In the genomic region with DNA sequence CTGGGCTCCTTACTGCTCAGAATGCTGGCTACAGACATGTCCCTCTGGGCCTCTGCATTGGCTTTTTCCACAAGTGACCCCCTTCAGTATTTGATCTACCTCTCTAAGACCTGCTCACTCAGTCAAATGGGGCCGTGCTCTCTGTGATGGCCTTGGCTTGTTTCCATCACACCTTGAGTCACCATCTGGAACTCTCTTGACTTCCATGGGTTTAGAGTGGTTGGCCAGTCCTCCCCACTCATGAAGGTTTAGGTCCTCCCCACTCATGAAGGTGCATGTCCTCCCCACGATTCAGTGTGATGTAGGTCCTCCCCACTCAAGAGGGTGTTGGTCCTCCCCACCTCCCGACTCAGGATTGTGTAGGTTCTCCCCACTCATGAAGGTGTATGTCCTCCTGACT, we compare ENCODE assay signal across 13 mouse cellular contexts. TPM values are rescaled to one million over a fixed set of nuclear protein-coding genes. Genes with fewer than 3 reads are reported as not detected.
A peak's percentile ranks its signal among the peaks of the same experiment; 100 is the strongest.
DNase-seq lines count a peak whose midpoint lies in the region; ATAC-seq and TF ChIP-seq lines count a peak whose summit lies in the region.
"Had no signal": no experiment of that assay in that cellular context is flagged by ENCODE, and none has a peak within 500 bp of the region (broad histone marks: within the 10 kb centered on the region; RNA-seq: fewer than 3 reads in every experiment).

No protein-coding gene starts in this region.

- intact Hi-C loops in left cerebral cortex, adult 2 months (cut with DNase I), result no loop called here

- no peak for TF ChIP-seq CTCF in left cerebral cortex, adult 2 months (IDR thresholded peaks at IDR 0.05)

- no peak overlapping the region for H3K4me3 ChIP-seq in left cerebral cortex, adult 2 months
- H3K4me3 ChIP-seq in embryonic facial prominence, embryonic 15.5 days (replicated peaks), result no peak overlapping the region
- no peak overlapping the region for H3K4me3 ChIP-seq in lung, embryonic 15.5 days
- H3K4me3 ChIP-seq in stomach, embryonic 16.5 days (replicated peaks; ENCODE audit: low read length), result no peak overlapping the region
- no peak overlapping the region for H3K4me3 ChIP-seq in hindbrain, embryonic 12.5 days
- H3K4me3 ChIP-seq: forebrain, embryonic 10.5 days; kidney, embryonic 15.5 days; limb, embryonic 15.5 days had no signal

- WGBS in embryonic facial prominence, embryonic 15.5 days, result 77% methylated on average over 3 of the region's 3 CpGs
- WGBS in lung, embryonic 15.5 days, result 51% methylated on average over 3 of the region's 3 CpGs
- WGBS in stomach, embryonic 16.5 days, result 68% methylated on average over 3 of the region's 3 CpGs
- 78% methylated on average over 3 of the region's 3 CpGs for WGBS in hindbrain, embryonic 12.5 days

- H3K27me3 ChIP-seq in embryonic facial prominence, embryonic 15.5 days, result no peaks in the 10 kb centered on the region
- peaks cover 3% of the 10 kb centered on the region; the same call in 1 of the 2 replicates for H3K27me3 ChIP-seq in lung, embryonic 15.5 days
- H3K27me3 ChIP-seq in stomach, embryonic 16.5 days (ENCODE audit: control insufficient read depth, insufficient read depth, low read length), result no peaks in the 10 kb centered on the region
- peaks cover 12% of the 10 kb centered on the region for H3K27me3 ChIP-seq in hindbrain, embryonic 12.5 days
- H3K27me3 ChIP-seq: limb, embryonic 15.5 days had no signal

- no peak for DNase-seq in left cerebral cortex, adult 2 months (ENCODE audit: extremely low spot score in 1 of 2, low spot score in 2 of 2)
- DNase-seq in left cerebral cortex, adult 11 months (ENCODE audit: low spot score), result no peak
- no peak for DNase-seq in cerebellum, postnatal 10 days
- DNase-seq: adrenal gland, postnatal 36 days; gastrocnemius, postnatal 36 days had no signal

- no peak overlapping the region for H3K9ac ChIP-seq in embryonic facial prominence, embryonic 15.5 days
- H3K9ac ChIP-seq in lung, embryonic 15.5 days, result no peak overlapping the region
- H3K9ac ChIP-seq in stomach, embryonic 16.5 days (ENCODE audit: low read length), result 0 out of 2 replicates have a peak overlapping the region, but pooled peaks have one; percentile 30
- no peak overlapping the region for H3K9ac ChIP-seq in hindbrain, embryonic 12.5 days
- H3K9ac ChIP-seq: kidney, embryonic 15.5 days; limb, embryonic 15.5 days had no signal

- H3K36me3 ChIP-seq in embryonic facial prominence, embryonic 15.5 days, result peaks cover 24% of the 10 kb centered on the region
- peaks cover 35% of the 10 kb centered on the region for H3K36me3 ChIP-seq in lung, embryonic 15.5 days
- H3K36me3 ChIP-seq in stomach, embryonic 16.5 days (ENCODE audit: control insufficient read depth, insufficient read depth, low read length), result peaks cover 21% of the 10 kb centered on the region
- peaks cover 29% of the 10 kb centered on the region for H3K36me3 ChIP-seq in hindbrain, embryonic 12.5 days

- H3K27ac ChIP-seq in left cerebral cortex, adult 2 months, result peak overlapping the region; percentile 72
- H3K27ac ChIP-seq in embryonic facial prominence, embryonic 15.5 days (replicated peaks), result peak overlapping the region; percentile 58
- H3K27ac ChIP-seq in lung, embryonic 15.5 days, result peak overlapping the region; percentile 94
- H3K27ac ChIP-seq in stomach, embryonic 16.5 days (ENCODE audit: low read length), result peak overlapping the region; percentile 88
- H3K27ac ChIP-seq in hindbrain, embryonic 12.5 days, result no peak overlapping the region
- H3K27ac ChIP-seq: forebrain, embryonic 10.5 days; limb, embryonic 15.5 days had no signal

- H3K4me2 ChIP-seq in embryonic facial prominence, embryonic 15.5 days (replicated peaks), result no peak overlapping the region
- H3K4me2 ChIP-seq in lung, embryonic 15.5 days, result peak overlapping the region; percentile 9; the same call in 1 of the 2 replicates
- peak overlapping the region; percentile 31; the same call in 1 of the 2 replicates for H3K4me2 ChIP-seq in stomach, embryonic 16.5 days (ENCODE audit: low read depth, low read length)
- H3K4me2 ChIP-seq in hindbrain, embryonic 12.5 days (replicated peaks), result no peak overlapping the region
- H3K4me2 ChIP-seq: kidney, embryonic 15.5 days; limb, embryonic 15.5 days had no signal

- H3K4me1 ChIP-seq in embryonic facial prominence, embryonic 15.5 days, result peaks cover 52% of the 10 kb centered on the region
- H3K4me1 ChIP-seq in lung, embryonic 15.5 days, result peaks cover 63% of the 10 kb centered on the region
- H3K4me1 ChIP-seq in stomach, embryonic 16.5 days (ENCODE audit: control insufficient read depth, insufficient read depth, low read length), result peaks cover 56% of the 10 kb centered on the region
- H3K4me1 ChIP-seq in hindbrain, embryonic 12.5 days, result peaks cover 20% of the 10 kb centered on the region

- ATAC-seq in embryonic facial prominence, embryonic 15.5 days (ENCODE audit: insufficient number of reproducible peaks, low FRiP score, low TSS enrichment, low read depth), result no peak
- ATAC-seq in lung, embryonic 15.5 days (ENCODE audit: borderline replicate concordance, extremely low read depth, low FRiP score, low TSS enrichment), result no peak; the same call in 1 of the 2 replicates
- no peak for ATAC-seq in stomach, embryonic 16.5 days (ENCODE audit: insufficient read depth, low FRiP score)
- ATAC-seq in hindbrain, embryonic 12.5 days (ENCODE audit: low FRiP score), result no peak

- no peaks in the 10 kb centered on the region for H3K9me3 ChIP-seq in embryonic facial prominence, embryonic 15.5 days (replicated peaks)
- no peaks in the 10 kb centered on the region for H3K9me3 ChIP-seq in lung, embryonic 15.5 days
- H3K9me3 ChIP-seq in stomach, embryonic 16.5 days (replicated peaks; ENCODE audit: control insufficient read depth, low read length), result no peaks in the 10 kb centered on the region
- H3K9me3 ChIP-seq in hindbrain, embryonic 12.5 days (replicated peaks), result no peaks in the 10 kb centered on the region
- H3K9me3 ChIP-seq: kidney, embryonic 15.5 days; limb, embryonic 15.5 days had no signal

RNA-seq across cellular contexts. Expression of a gene that starts 9.2 kb away (rescaled TPM):
- 100 to 1,000 TPM in 1 of 2 experiments, 10 to 100 TPM in 1; 89.7 to 107 TPM for total RNA-seq in left cerebral cortex, adult 2 months (2021)
- polyA plus RNA-seq in embryonic facial prominence, embryonic 15.5 days (2015; fragmentation: Nextera tagmentation; extraction: Ambion mirVana), result 11.4 and 15.1 TPM in 2 replicates
- polyA plus RNA-seq in lung, embryonic 15.5 days (2015; fragmentation: Nextera tagmentation; extraction: Ambion mirVana), result 6.9 and 7.9 TPM in 2 replicates
- polyA plus RNA-seq in stomach, embryonic 16.5 days (2015; fragmentation: Nextera tagmentation; extraction: Ambion mirVana), result 2.1 and 2.7 TPM in 2 replicates
- 4.8 and 8.2 TPM in 2 replicates for polyA plus RNA-seq in hindbrain, embryonic 12.5 days (2016; fragmentation: Nextera tagmentation; extraction: Ambion mirVana)

RNA-seq across cellular contexts. Expression of a gene that starts 20.9 kb away (rescaled TPM):
- 100 to 1,000 TPM; 155 to 210 TPM for total RNA-seq in left cerebral cortex, adult 2 months (2021)
- polyA plus RNA-seq in embryonic facial prominence, embryonic 15.5 days (2015; fragmentation: Nextera tagmentation; extraction: Ambion mirVana), result 16.0 and 16.4 TPM in 2 replicates
- 9.2 and 9.9 TPM in 2 replicates for polyA plus RNA-seq in lung, embryonic 15.5 days (2015; fragmentation: Nextera tagmentation; extraction: Ambion mirVana)
- polyA plus RNA-seq in stomach, embryonic 16.5 days (2015; fragmentation: Nextera tagmentation; extraction: Ambion mirVana), result 12.9 and 13.3 TPM in 2 replicates
- polyA plus RNA-seq in hindbrain, embryonic 12.5 days (2016; fragmentation: Nextera tagmentation; extraction: Ambion mirVana), result 4.4 and 5.5 TPM in 2 replicates

RNA-seq across cellular contexts. Expression of a gene that starts 50.9 kb away (rescaled TPM):
- total RNA-seq in left cerebral cortex, adult 2 months (2021), result 10 to 100 TPM; 41.9 to 44.5 TPM
- polyA plus RNA-seq in embryonic facial prominence, embryonic 15.5 days (2015; fragmentation: Nextera tagmentation; extraction: Ambion mirVana), result 69.9 and 71.9 TPM in 2 replicates
- polyA plus RNA-seq in lung, embryonic 15.5 days (2015; fragmentation: Nextera tagmentation; extraction: Ambion mirVana), result 74.5 and 76.8 TPM in 2 replicates
- 66.9 and 67.0 TPM in 2 replicates for polyA plus RNA-seq in stomach, embryonic 16.5 days (2015; fragmentation: Nextera tagmentation; extraction: Ambion mirVana)
- polyA plus RNA-seq in hindbrain, embryonic 12.5 days (2016; fragmentation: Nextera tagmentation; extraction: Ambion mirVana), result 62.0 and 66.5 TPM in 2 replicates

RNA-seq across cellular contexts. Expression of a gene that starts 59.3 kb away (rescaled TPM):
- total RNA-seq in left cerebral cortex, adult 2 months (2021), result 100 to 1,000 TPM; 102 to 114 TPM
- 10.5 and 11.4 TPM in 2 replicates for polyA plus RNA-seq in embryonic facial prominence, embryonic 15.5 days (2015; fragmentation: Nextera tagmentation; extraction: Ambion mirVana)
- polyA plus RNA-seq in lung, embryonic 15.5 days (2015; fragmentation: Nextera tagmentation; extraction: Ambion mirVana), result 5.9 and 6.0 TPM in 2 replicates
- 11.6 and 12.1 TPM in 2 replicates for polyA plus RNA-seq in stomach, embryonic 16.5 days (2015; fragmentation: Nextera tagmentation; extraction: Ambion mirVana)
- polyA plus RNA-seq in hindbrain, embryonic 12.5 days (2016; fragmentation: Nextera tagmentation; extraction: Ambion mirVana), result 12.2 and 15.5 TPM in 2 replicates

RNA-seq across cellular contexts. Expression of a gene that starts 59.8 kb away (rescaled TPM):
- under 1 TPM; 0.30 to 0.41 TPM for total RNA-seq in left cerebral cortex, adult 2 months (2021)
- polyA plus RNA-seq in embryonic facial prominence, embryonic 15.5 days (2015; fragmentation: Nextera tagmentation; extraction: Ambion mirVana), result 1.3 and 1.5 TPM in 2 replicates
- 48.1 and 50.0 TPM in 2 replicates for polyA plus RNA-seq in lung, embryonic 15.5 days (2015; fragmentation: Nextera tagmentation; extraction: Ambion mirVana)
- 9.4 and 9.5 TPM in 2 replicates for polyA plus RNA-seq in stomach, embryonic 16.5 days (2015; fragmentation: Nextera tagmentation; extraction: Ambion mirVana)
- polyA plus RNA-seq in hindbrain, embryonic 12.5 days (2016; fragmentation: Nextera tagmentation; extraction: Ambion mirVana), result 0.31 and 0.87 TPM in 2 replicates
- total RNA-seq: megakaryocyte, adult 5-6 weeks had no signal

Comparison
In these comparisons a context has a peak if more than half of its experiments do, and no peak if none do; other contexts are left out.
1. H3K4me2 ChIP-seq: peak in lung, embryonic 15.5 days (single experiment) and stomach, embryonic 16.5 days (single experiment); none in embryonic facial prominence, embryonic 15.5 days (single experiment) and hindbrain, embryonic 12.5 days (single experiment).